24 mouse cellular contexts compared by ENCODE assay signal in genomic region chr12:50765156-50765940, GRCm38 (mm10).
DNase-seq lines count a peak whose midpoint lies in the region; ATAC-seq and TF ChIP-seq lines count a peak whose summit lies in the region.
"Had no signal": no experiment of that assay in that cellular context is flagged by ENCODE, and none has a peak within 500 bp of the region (broad histone marks: within the 10 kb centered on the region; RNA-seq: fewer than 3 reads in every experiment).

No protein-coding gene starts in this region.

- ATAC-seq in embryonic facial prominence, embryonic 15.5 days (ENCODE audit: insufficient number of reproducible peaks, low FRiP score, low TSS enrichment, low read depth) = 0 out of 2 replicates have a peak, but pooled peaks have one; percentile 69
- ATAC-seq in intestine, embryonic 16.5 days = no peak
- ATAC-seq: forebrain, embryonic 16.5 days; intestine, postnatal 0 days; liver, embryonic 12.5 days; midbrain, embryonic 13.5 days had no signal

- H3K4me2 ChIP-seq in embryonic facial prominence, embryonic 15.5 days (replicated peaks) = no peak overlapping the region
- H3K4me2 ChIP-seq in intestine, embryonic 16.5 days (ENCODE audit: low read depth, low read length) = no peak overlapping the region
- H3K4me2 ChIP-seq: heart, embryonic 12.5 days; hindbrain, embryonic 15.5 days; liver, embryonic 12.5 days; lung, embryonic 14.5 days; midbrain, embryonic 13.5 days had no signal

- H3K4me3 ChIP-seq in layer of hippocampus, adult 2 months = no peak overlapping the region
- H3K4me3 ChIP-seq in embryonic facial prominence, embryonic 15.5 days (replicated peaks) = no peak overlapping the region
- no peak overlapping the region for H3K4me3 ChIP-seq in intestine, embryonic 16.5 days (ENCODE audit: low read length)
- H3K4me3 ChIP-seq: heart, embryonic 12.5 days; hindbrain, embryonic 15.5 days; liver, embryonic 12.5 days; midbrain, embryonic 13.5 days; myocyte had no signal

- no peaks in the 10 kb centered on the region for H3K9me3 ChIP-seq in embryonic facial prominence, embryonic 15.5 days (replicated peaks)
- H3K9me3 ChIP-seq in intestine, embryonic 16.5 days (ENCODE audit: control insufficient read depth, low read length) = no peaks in the 10 kb centered on the region
- H3K9me3 ChIP-seq: heart, embryonic 12.5 days; hindbrain, embryonic 15.5 days; liver, embryonic 12.5 days; midbrain, embryonic 13.5 days had no signal

- H3K4me1 ChIP-seq in embryonic facial prominence, embryonic 15.5 days = peaks cover 7% of the 10 kb centered on the region; the same call in 1 of the 2 replicates
- no peaks in the 10 kb centered on the region for H3K4me1 ChIP-seq in intestine, embryonic 16.5 days (ENCODE audit: control insufficient read depth, insufficient read depth, low read length)
- H3K4me1 ChIP-seq: heart, embryonic 12.5 days; hindbrain, embryonic 15.5 days; liver, embryonic 12.5 days; midbrain, embryonic 13.5 days had no signal

- no peaks in the 10 kb centered on the region for H3K27me3 ChIP-seq in embryonic facial prominence, embryonic 15.5 days
- H3K27me3 ChIP-seq in intestine, embryonic 16.5 days (replicated peaks; ENCODE audit: control insufficient read depth, insufficient read depth, low read length) = no peaks in the 10 kb centered on the region
- H3K27me3 ChIP-seq: heart, embryonic 12.5 days; hindbrain, embryonic 15.5 days; liver, embryonic 12.5 days; midbrain, embryonic 13.5 days had no signal

- H3K36me3 ChIP-seq in embryonic facial prominence, embryonic 15.5 days = no peaks in the 10 kb centered on the region
- no peaks in the 10 kb centered on the region for H3K36me3 ChIP-seq in intestine, embryonic 16.5 days (ENCODE audit: control insufficient read depth, insufficient read depth, low read length)
- H3K36me3 ChIP-seq: heart, embryonic 12.5 days; hindbrain, embryonic 15.5 days; liver, embryonic 12.5 days; midbrain, embryonic 13.5 days had no signal

- peak; percentile 1 for DNase-seq in embryo, embryonic 11.5 days (ENCODE audit: low read depth, low spot score)
- DNase-seq in embryo, embryonic 10 days (ENCODE audit: low spot score) = no peak
- peak; percentile 3 for DNase-seq in layer of hippocampus, adult 9-11 months
- no peak for DNase-seq in layer of hippocampus, adult 2 months (ENCODE audit: low spot score in 2 of 2)
- DNase-seq in Muller cell, postnatal 12 days (ENCODE audit: inconsistent ontology term) = peak; percentile 87
- DNase-seq in heart, postnatal 4 days = no peak
- DNase-seq: adrenal gland, adult 8-10 months; cerebellum, adult 11-12 months; cerebellum, postnatal 25 days; gastrocnemius, postnatal 36 days; kidney, postnatal 10 days; lung, embryonic 14.5 days; retina, postnatal 1 day; thymus, postnatal 14 days had no signal

- no peak for TF ChIP-seq CTCF in layer of hippocampus, adult 2 months (conservative IDR thresholded peaks at IDR 0.05)

- WGBS in embryonic facial prominence, embryonic 15.5 days = 24% methylated on average over 8 of the region's 8 CpGs
- WGBS in intestine, embryonic 16.5 days = 67% methylated on average over 8 of the region's 8 CpGs

- no peak overlapping the region for H3K9ac ChIP-seq in embryonic facial prominence, embryonic 15.5 days
- no peak overlapping the region for H3K9ac ChIP-seq in intestine, embryonic 16.5 days (ENCODE audit: low read depth, low read length)
- H3K9ac ChIP-seq: heart, embryonic 12.5 days; hindbrain, embryonic 15.5 days; liver, embryonic 12.5 days; lung, embryonic 14.5 days; midbrain, embryonic 13.5 days had no signal

- no peak overlapping the region for H3K27ac ChIP-seq in layer of hippocampus, adult 2 months
- H3K27ac ChIP-seq in embryonic facial prominence, embryonic 15.5 days (replicated peaks) = peak overlapping the region; percentile 49; the same call in 1 of the 2 replicates
- no peak overlapping the region for H3K27ac ChIP-seq in intestine, embryonic 16.5 days (ENCODE audit: low read length)
- H3K27ac ChIP-seq: hindbrain, embryonic 15.5 days; liver, embryonic 12.5 days; macrophage; midbrain, embryonic 13.5 days had no signal

Comparison
In these comparisons a context has a peak if more than half of its experiments do, and no peak if none do; other contexts are left out.
1. DNase-seq: peak in embryo, embryonic 11.5 days (single experiment), layer of hippocampus, adult 9-11 months (single experiment) and Muller cell, postnatal 12 days (single experiment); none in embryo, embryonic 10 days (single experiment), layer of hippocampus, adult 2 months (0 of 2) and heart, postnatal 4 days (single experiment).